Mouse (Mus musculus) heart, adult 2 months (tissue): ENCODE results near the gene Rnaseh2b. TPM values are rescaled to one million over a fixed set of nuclear protein-coding genes. Genes with fewer than 3 reads are reported as not detected.

Experiments
- DNase-seq, 2 experiments: peaks; one replicate each; pipeline ENCODE4 v3.0.0; 2021
- H3K27ac ChIP-seq: fragments of 200-600 bp; 2 replicates; pipeline ENCODE4 v1.8.1; 2022
- H3K27me3 ChIP-seq: fragments of 200-500 bp; 2 replicates; pipeline ENCODE4 v1.6.1; 2012; ENCODE audit warnings: mild to moderate bottlenecking, low read length, inconsistent platforms, mixed read lengths; ENCODE audit not compliant: control insufficient read depth, insufficient read depth
- H3K36me3 ChIP-seq: fragments of 200-500 bp; 2 replicates; pipeline ENCODE4 v1.6.1; 2012; ENCODE audit warnings: low read length, inconsistent platforms; ENCODE audit not compliant: control insufficient read depth, insufficient read depth
- H3K4me1 ChIP-seq: fragments of 200-500 bp; 2 replicates; pipeline ENCODE4 v1.6.1; 2011; ENCODE audit warnings: low read length; ENCODE audit not compliant: control insufficient read depth, insufficient read depth
- H3K4me3 ChIP-seq: fragments of 200-600 bp; 2 replicates; pipeline ENCODE4 v1.8.1; 2022
- H3K79me2 ChIP-seq: fragments of 200-500 bp; replicated peaks from 2 replicates; pipeline ENCODE4 v1.6.1; 2012; ENCODE audit warnings: mild to moderate bottlenecking, inconsistent platforms, low read length, moderate library complexity, mixed read lengths; ENCODE audit not compliant: control insufficient read depth, insufficient read depth
- H3K9ac ChIP-seq: fragments of 200-500 bp; 2 replicates; pipeline ENCODE4 v1.6.1; 2012; ENCODE audit warnings: low read depth, mild to moderate bottlenecking, control low read depth, inconsistent platforms, low read length, mixed read lengths
- CTCF ChIP-seq: fragments of 200-600 bp; IDR thresholded peaks from 2 replicates; pipeline ENCODE4 v1.8.1; 2022; ENCODE audit warnings: antibody characterized with exemption, mild to moderate bottlenecking, moderate library complexity
- EP300 ChIP-seq: fragments of 200-500 bp; IDR thresholded peaks from 2 replicates; pipeline ENCODE4 v1.6.1; 2011; ENCODE audit warnings: low read depth, low read length, control low read depth; ENCODE audit not compliant: insufficient read depth
- POLR2A ChIP-seq: fragments of 200-500 bp; IDR thresholded peaks from 2 replicates; pipeline ENCODE4 v1.6.1; 2011; ENCODE audit warnings: mild to moderate bottlenecking, low read depth, low read length, control low read depth; ENCODE audit not compliant: insufficient read depth
- WGBS: fragments of 180-500 bp; shearing (Covaris S2); methylation state at CpG from one replicate; pipeline ENCODE4 v1.1.7; 2018; 5-methylcytosine and 5-hydroxymethylcytosine counted together
- intact Hi-C: fragments of 180-260 bp; cut with DNase I; formaldehyde crosslinking; loops from one replicate; pipeline ENCODE4 v1.15.1; 2025
- polyA plus RNA-seq: library from polyadenylated mRNA; depleted of rRNA; stranded (reverse); fragments of >200 nt; gene quantifications from 2 replicates; pipeline ENCODE4 v1.2.3, GENCODE M21; 2012
- total RNA-seq, 2 experiments: library from RNA; stranded (reverse); gene quantifications; 2 replicates each; pipeline ENCODE4 v1.2.3; 2021

Gene Rnaseh2b
- total and polyA plus RNA-seq, 3 experiments = 3.3 to 9.8 (median 9.3) TPM

DNA sequence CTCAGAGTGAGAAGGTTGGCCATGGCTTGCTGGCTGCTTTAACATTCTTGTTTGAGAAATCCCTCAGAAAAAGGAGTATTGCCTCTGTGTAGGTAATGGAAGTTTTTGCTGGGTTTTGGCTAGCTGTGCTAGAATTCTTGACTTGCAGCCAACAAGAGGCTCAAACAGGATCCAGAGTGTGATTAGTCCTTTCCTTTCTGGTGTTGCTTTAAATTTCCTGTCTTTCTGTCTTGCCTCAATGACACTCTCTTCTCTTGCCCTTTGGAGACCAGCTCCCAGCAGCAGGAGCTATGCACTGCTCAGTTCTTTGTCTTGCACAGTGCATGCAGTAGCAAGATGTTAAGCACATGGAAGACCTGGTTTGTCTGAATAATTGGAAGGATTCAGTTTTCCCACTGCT is 83.3 kb downstream of the Rnaseh2b start:
- peaks cover 7% of the 10 kb centered on the region for H3K4me1 ChIP-seq
- intact Hi-C loops = no loop called here
- H3K4me3 ChIP-seq = no peak overlapping the region
- no peaks in the 10 kb centered on the region for H3K27me3 ChIP-seq
- TF ChIP-seq POLR2A = no peak
- no peak for TF ChIP-seq CTCF
- TF ChIP-seq EP300 = no peak
- H3K79me2 ChIP-seq = no peaks in the 10 kb centered on the region
- peak in 1 of 2 experiments; percentile 38 for DNase-seq
- peaks cover 2% of the 10 kb centered on the region; the same call in 1 of the 2 replicates for H3K36me3 ChIP-seq
- no peak overlapping the region for H3K27ac ChIP-seq
- H3K9ac ChIP-seq = no peak overlapping the region

DNA sequence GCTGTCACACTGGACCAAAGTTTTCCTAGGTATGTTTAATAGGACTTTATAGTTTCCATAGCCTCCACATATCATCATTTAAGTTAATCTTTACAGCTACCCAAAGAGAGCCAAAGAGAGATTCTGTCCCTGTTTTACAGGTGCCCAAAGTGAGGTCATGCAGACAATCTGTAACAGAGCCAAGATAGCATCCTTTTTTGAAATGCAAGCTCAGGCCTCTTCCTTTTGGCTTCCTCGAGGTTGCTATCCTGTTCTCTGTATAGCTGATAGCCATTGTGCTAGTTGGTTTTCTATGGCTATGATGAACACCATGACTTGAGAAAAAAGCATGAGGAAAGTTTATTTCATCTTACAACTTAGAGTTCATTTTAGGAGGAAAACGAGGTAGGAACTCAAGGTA is 83.7 kb downstream of the Rnaseh2b start:
- no peak overlapping the region for H3K27ac ChIP-seq
- H3K27me3 ChIP-seq = no peaks in the 10 kb centered on the region
- no peak overlapping the region for H3K9ac ChIP-seq
- intact Hi-C loops = no loop called here
- no peak overlapping the region for H3K4me3 ChIP-seq
- H3K36me3 ChIP-seq = peaks cover 2% of the 10 kb centered on the region; the same call in 1 of the 2 replicates
- TF ChIP-seq EP300 (no peak), POLR2A (no peak), CTCF (no peak)
- DNase-seq = no peak
- H3K4me1 ChIP-seq = peaks cover 6% of the 10 kb centered on the region
- WGBS = 43% methylated on average over 2 of the region's 2 CpGs
- H3K79me2 ChIP-seq = no peaks in the 10 kb centered on the region

- no peak overlapping the region for H3K4me3 ChIP-seq
- H3K4me1 ChIP-seq = peaks cover 2% of the 10 kb centered on the region
- TF ChIP-seq EP300 (no peak), POLR2A (no peak), CTCF (no peak)
- no peak overlapping the region for H3K9ac ChIP-seq
- H3K36me3 ChIP-seq = no peaks in the 10 kb centered on the region; the same call in 1 of the 2 replicates
- H3K79me2 ChIP-seq = no peaks in the 10 kb centered on the region
- intact Hi-C loops = no loop called here
- DNase-seq = no peak
- WGBS = 89% methylated on average over 2 of the region's 2 CpGs
- no peaks in the 10 kb centered on the region for H3K27me3 ChIP-seq
- H3K27ac ChIP-seq = no peak overlapping the region
These were observed 87.0 kb downstream of the Rnaseh2b start for GRCm38 (mm10) chr14:62379391-62379790.

DNA sequence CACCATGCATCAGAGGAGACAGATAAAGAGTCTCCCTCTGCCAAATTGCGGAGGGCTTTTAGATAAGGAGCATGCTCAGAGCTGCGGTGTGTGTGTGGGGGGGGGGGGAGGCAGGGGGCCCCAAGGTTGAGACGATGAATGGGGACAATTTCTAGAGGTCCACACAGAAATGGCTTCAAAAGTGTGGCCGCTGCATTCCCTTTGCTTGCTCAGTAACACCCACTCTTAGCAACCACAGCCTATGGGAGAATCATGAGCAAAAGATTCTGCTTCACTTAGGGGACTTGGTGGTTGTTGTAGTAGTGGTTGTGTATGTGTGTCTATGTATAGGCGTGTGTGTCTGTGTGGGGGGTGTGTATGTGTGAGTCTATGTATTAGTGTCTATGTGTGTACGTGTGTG is 88.2 kb downstream of the Rnaseh2b start:
- TF ChIP-seq POLR2A (no peak), CTCF (no peak), EP300 (no peak)
- Histone ChIP-seq H3K79me2 (no peaks in the 10 kb centered on the region), H3K27me3 (no peaks in the 10 kb centered on the region), H3K4me3 (no peak overlapping the region), H3K9ac (no peak overlapping the region), H3K27ac (no peak overlapping the region), H3K4me1 (peaks cover 2% of the 10 kb centered on the region), H3K36me3 (no peaks in the 10 kb centered on the region)
- intact Hi-C loops = no loop called here
- DNase-seq = no peak
- WGBS = 68% methylated on average over 6 of the region's 6 CpGs

- no peak for DNase-seq
- no peaks in the 10 kb centered on the region for H3K79me2 ChIP-seq
- TF ChIP-seq POLR2A = no peak
- H3K4me3 ChIP-seq = no peak overlapping the region
- no peaks in the 10 kb centered on the region for H3K27me3 ChIP-seq
- H3K27ac ChIP-seq = no peak overlapping the region
- no peaks in the 10 kb centered on the region for H3K36me3 ChIP-seq
- H3K4me1 ChIP-seq = no peaks in the 10 kb centered on the region
- intact Hi-C loops = no loop called here
- H3K9ac ChIP-seq = no peak overlapping the region
- WGBS = 88% methylated on average over 3 of the region's 3 CpGs
These were observed 90.7 kb downstream of the Rnaseh2b start for GRCm38 (mm10) chr14:62383109-62383508.

GRCm38 (mm10) chr14:62383786-62384299 is 91.5 kb downstream of the Rnaseh2b start:
- H3K4me3 ChIP-seq = no peak overlapping the region
- H3K27me3 ChIP-seq = no peaks in the 10 kb centered on the region
- no peaks in the 10 kb centered on the region for H3K4me1 ChIP-seq
- H3K9ac ChIP-seq = no peak overlapping the region
- 86% methylated on average over 3 of the region's 3 CpGs for WGBS
- no peaks in the 10 kb centered on the region for H3K79me2 ChIP-seq
- no peaks in the 10 kb centered on the region for H3K36me3 ChIP-seq
- TF ChIP-seq CTCF (no peak), EP300 (no peak), POLR2A (no peak)
- intact Hi-C loops = no loop called here
- DNase-seq = no peak
- H3K27ac ChIP-seq = no peak overlapping the region
